Mouse (Mus musculus): Measurements from ENCODE around the gene Cldn6. TPM values are rescaled to one million over a fixed set of nuclear protein-coding genes. Genes with fewer than 3 reads are reported as not detected.

The Cldn6 gene
- total and polyA plus RNA-seq, 3 experiments, result not detected

DNA sequence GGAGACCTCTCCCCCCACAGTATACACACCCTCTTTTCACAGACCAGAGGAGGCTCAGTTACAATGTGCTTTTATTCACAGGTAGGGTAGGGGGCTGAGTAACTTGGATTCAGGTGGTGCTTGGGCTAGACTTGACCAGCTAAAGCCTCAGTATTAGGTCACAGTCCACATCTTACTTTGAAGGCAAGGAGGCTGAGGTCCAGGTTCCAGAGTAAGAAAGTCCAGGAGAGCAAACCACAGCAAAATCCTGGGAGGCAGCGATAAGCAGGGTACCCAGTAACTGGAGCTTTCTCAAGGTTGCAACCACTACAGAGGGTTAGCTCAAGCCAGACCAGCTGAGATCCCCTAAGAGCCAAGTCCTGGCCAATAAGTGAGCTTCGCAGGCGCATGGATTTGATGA lies 3.5 kb downstream of the Cldn6 start:
- Histone ChIP-seq H3K4me1 (ENCODE audit: control insufficient read depth in 1 of 2, insufficient read depth in 2 of 2, low read length in 2 of 2) (peaks cover 0 to 19% of the 10 kb centered on the region in 2 experiments; a peak in 3 of 4 replicates), H3K79me2 (ENCODE audit: control insufficient read depth, insufficient read depth, low read length, poor library complexity) (no peaks in the 10 kb centered on the region), H3K36me3 (ENCODE audit: control insufficient read depth in 1 of 2, insufficient read depth in 2 of 2, low read length in 2 of 2) (peaks cover 0 to 14% of the 10 kb centered on the region in 2 experiments; a peak in 2 of 4 replicates), H3K9ac (ENCODE audit: control insufficient read depth, low read depth, low read length, poor library complexity, severe bottlenecking) (no peak overlapping the region), H3K27ac (ENCODE audit: control insufficient read depth, low read depth, low read length) (no peak overlapping the region), H3K27me3 (ENCODE audit: control insufficient read depth in 1 of 2, insufficient read depth in 2 of 2, low read length in 2 of 2) (no peaks in the 10 kb centered on the region), H3K4me3 (ENCODE audit: control insufficient read depth in 1 of 2, insufficient read depth in 1 of 2, low read depth in 2 of 2, low read length in 2 of 2) (no peak overlapping the region), H3K9me3 (replicated peaks; ENCODE audit: insufficient read depth, low read length) (no peaks in the 10 kb centered on the region)
- DNase-seq (ENCODE audit: low read depth, low spot score), result no peak
- no peak for TF ChIP-seq BHLHE40 (IDR thresholded peaks at IDR 0.05; ENCODE audit: borderline replicate concordance, low read depth, low read length)
- no peak for TF ChIP-seq MAX (IDR thresholded peaks at IDR 0.05; ENCODE audit: low read length)
- no peak for TF ChIP-seq GATA1 (IDR thresholded peaks at IDR 0.05; ENCODE audit: low read depth, low read length)
- TF ChIP-seq MXI1 (IDR thresholded peaks at IDR 0.05; ENCODE audit: low read depth, low read length), result no peak
- no peak for TF ChIP-seq ZNF384 (IDR thresholded peaks at IDR 0.05; ENCODE audit: low read depth, low read length)
- TF ChIP-seq POLR2AphosphoS2 (IDR thresholded peaks at IDR 0.05; ENCODE audit: low read length), result no peak
- no peak for TF ChIP-seq KAT2A (conservative IDR thresholded peaks at IDR 0.05; ENCODE audit: low read depth, low read length)

DNA sequence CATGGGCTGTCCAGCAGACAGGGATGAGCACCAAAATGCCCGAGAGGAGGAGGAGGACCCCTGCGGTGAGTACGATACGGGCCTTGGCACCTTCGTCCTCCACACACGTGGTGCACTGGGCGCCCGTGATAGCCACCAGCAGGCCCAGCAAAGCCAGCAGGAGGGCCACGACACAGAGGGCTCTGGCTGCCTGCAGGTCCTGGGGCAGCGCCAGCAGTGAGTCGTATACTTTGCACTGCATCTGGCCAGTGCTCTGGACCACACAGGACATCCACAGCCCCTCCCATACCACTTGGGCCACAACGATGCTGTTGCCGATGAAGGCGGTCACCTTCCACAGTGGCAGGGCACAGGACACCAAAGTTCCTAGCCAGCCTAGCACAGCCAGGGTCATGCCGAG lies 4.2 kb downstream of the Cldn6 start:
- Histone ChIP-seq H3K27me3 (ENCODE audit: control insufficient read depth in 1 of 2, insufficient read depth in 2 of 2, low read length in 2 of 2) (no peaks in the 10 kb centered on the region), H3K4me1 (ENCODE audit: control insufficient read depth in 1 of 2, insufficient read depth in 2 of 2, low read length in 2 of 2) (peaks cover 0 to 19% of the 10 kb centered on the region in 2 experiments; a peak in 3 of 4 replicates), H3K36me3 (ENCODE audit: control insufficient read depth in 1 of 2, insufficient read depth in 2 of 2, low read length in 2 of 2) (peaks cover 0 to 10% of the 10 kb centered on the region in 2 experiments; a peak in 2 of 4 replicates), H3K27ac (ENCODE audit: control insufficient read depth, low read depth, low read length) (no peak overlapping the region), H3K4me3 (ENCODE audit: control insufficient read depth in 1 of 2, insufficient read depth in 1 of 2, low read depth in 2 of 2, low read length in 2 of 2) (no peak overlapping the region), H3K79me2 (ENCODE audit: control insufficient read depth, insufficient read depth, low read length, poor library complexity) (no peaks in the 10 kb centered on the region), H3K9me3 (replicated peaks; ENCODE audit: insufficient read depth, low read length) (no peaks in the 10 kb centered on the region), H3K9ac (ENCODE audit: control insufficient read depth, low read depth, low read length, poor library complexity, severe bottlenecking) (no peak overlapping the region)
- no peak for TF ChIP-seq POLR2AphosphoS2 (IDR thresholded peaks at IDR 0.05; ENCODE audit: low read length)
- TF ChIP-seq ZC3H11A (IDR thresholded peaks at IDR 0.05; ENCODE audit: low read depth, low read length), result no peak
- DNase-seq (ENCODE audit: low read depth, low spot score), result no peak

GRCm38 (mm10) chr17:23683856-23684672 lies 5.0 kb downstream of the Cldn6 start, which contains the start of gene Cldn9:
Cldn9 (minus strand) TSS chr17:23684026.
- H3K36me3 ChIP-seq (ENCODE audit: control insufficient read depth in 1 of 2, insufficient read depth in 2 of 2, low read length in 2 of 2), result peaks cover 0 to 10% of the 10 kb centered on the region in 2 experiments; a peak in 2 of 4 replicates
- H3K27ac ChIP-seq (ENCODE audit: control insufficient read depth, low read depth, low read length), result no peak within 1 kb of the TSS
- DNase-seq (ENCODE audit: low read depth, low spot score), result peak; percentile 31
- no peaks in the 10 kb centered on the region for H3K27me3 ChIP-seq (ENCODE audit: control insufficient read depth in 1 of 2, insufficient read depth in 2 of 2, low read length in 2 of 2)
- no peaks in the 10 kb centered on the region for H3K79me2 ChIP-seq (ENCODE audit: control insufficient read depth, insufficient read depth, low read length, poor library complexity)
- TF ChIP-seq POLR2A (IDR thresholded peaks at IDR 0.05; ENCODE audit: control insufficient read depth in 1 of 2, insufficient read depth in 1 of 2, low read depth in 1 of 2, low read length in 2 of 2, poor library complexity in 1 of 2) (no peak), USF2 (IDR thresholded peaks at IDR 0.05; ENCODE audit: borderline replicate concordance in 1 of 2, insufficient read depth in 1 of 2, low read depth in 1 of 2, low read length in 2 of 2) (no peak), RCOR1 (IDR thresholded peaks at IDR 0.05; ENCODE audit: low read depth, low read length) (no peak), GATA1 (IDR thresholded peaks at IDR 0.05; ENCODE audit: low read depth, low read length) (no peak), MEF2A (IDR thresholded peaks at IDR 0.05; ENCODE audit: extremely low read depth, insufficient replicate concordance, low read depth, low read length, poor library complexity, severe bottlenecking) (no peak), USF1 (IDR thresholded peaks at IDR 0.05; ENCODE audit: low read depth, low read length) (no peak), ELF1 (IDR thresholded peaks at IDR 0.05; ENCODE audit: low read depth, low read length) (no peak), CHD1 (IDR thresholded peaks at IDR 0.05; ENCODE audit: low read depth, low read length) (no peak), MAFK (IDR thresholded peaks at IDR 0.05; ENCODE audit: borderline replicate concordance, low read depth, low read length) (no peak), SMC3 (IDR thresholded peaks at IDR 0.05; ENCODE audit: low read depth, low read length) (no peak), EP300 (IDR thresholded peaks at IDR 0.05; ENCODE audit: low read depth in 1 of 2, low read length in 2 of 2) (no peak), MAX (IDR thresholded peaks at IDR 0.05; ENCODE audit: low read length) (no peak), ZKSCAN1 (IDR thresholded peaks at IDR 0.05; ENCODE audit: low read depth, low read length) (no peak), ETS1 (IDR thresholded peaks at IDR 0.05; ENCODE audit: low read depth, low read length) (no peak), MXI1 (IDR thresholded peaks at IDR 0.05; ENCODE audit: low read depth, low read length) (no peak)
- H3K4me3 ChIP-seq (ENCODE audit: control insufficient read depth in 1 of 2, insufficient read depth in 1 of 2, low read depth in 2 of 2, low read length in 2 of 2), result no peak within 1 kb of the TSS
- no peaks in the 10 kb centered on the region for H3K9me3 ChIP-seq (replicated peaks; ENCODE audit: insufficient read depth, low read length)
- no peak within 1 kb of the TSS for H3K9ac ChIP-seq (ENCODE audit: control insufficient read depth, low read depth, low read length, poor library complexity, severe bottlenecking)
- H3K4me1 ChIP-seq (ENCODE audit: control insufficient read depth in 1 of 2, insufficient read depth in 2 of 2, low read length in 2 of 2), result peaks cover 0 to 19% of the 10 kb centered on the region in 2 experiments; a peak in 3 of 4 replicates
